In genomic region chr1:162299558-162300319, GRCm38 (mm10) we compare ENCODE assay signal across 11 mouse cellular contexts.
DNase-seq lines count a peak whose midpoint lies in the region; ATAC-seq and TF ChIP-seq lines count a peak whose summit lies in the region.
"Had no signal": no experiment of that assay in that cellular context is flagged by ENCODE, and none has a peak within 500 bp of the region (broad histone marks: within the 10 kb centered on the region; RNA-seq: fewer than 3 reads in every experiment).

No protein-coding gene starts in this region.

- DNase-seq in heart, adult 8-10 months (ENCODE audit: low spot score) = peak; percentile 38
- no peak for DNase-seq in testis, postnatal 10 days (ENCODE audit: low spot score)
- DNase-seq in kidney, postnatal 14 days = peak; percentile 23
- no peak for DNase-seq in stomach, postnatal 0 days (ENCODE audit: low spot score)
- DNase-seq in spleen, postnatal 36 days (ENCODE audit: low spot score in 2 of 2) = no peak
- DNase-seq: cerebellum, adult 9-11 months had no signal

- H3K27me3 ChIP-seq in heart, embryonic 11.5 days (ENCODE audit: control insufficient read depth, insufficient read depth, low read length) = no peaks in the 10 kb centered on the region
- H3K27me3 ChIP-seq in testis, adult 2 months (ENCODE audit: control insufficient read depth, insufficient read depth, low read length) = no peaks in the 10 kb centered on the region
- H3K27me3 ChIP-seq in stomach, postnatal 0 days (ENCODE audit: control insufficient read depth, insufficient read depth, low read length) = no peaks in the 10 kb centered on the region
- H3K27me3 ChIP-seq: hindbrain, embryonic 15.5 days had no signal

- TF ChIP-seq EP300 in stomach, postnatal 0 days (optimal IDR thresholded peaks at IDR 0.05) = no peak

- no peaks in the 10 kb centered on the region for H3K9me3 ChIP-seq in heart, embryonic 11.5 days (replicated peaks; ENCODE audit: control insufficient read depth, low read length)
- no peaks in the 10 kb centered on the region for H3K9me3 ChIP-seq in stomach, postnatal 0 days (ENCODE audit: control insufficient read depth, low read length)
- H3K9me3 ChIP-seq: G1E; hindbrain, embryonic 15.5 days had no signal

- no peak overlapping the region for H3K4me3 ChIP-seq in heart, embryonic 11.5 days (ENCODE audit: low read depth, low read length)
- H3K4me3 ChIP-seq in testis, adult 2 months (ENCODE audit: control insufficient read depth, low read depth, low read length) = no peak overlapping the region
- no peak overlapping the region for H3K4me3 ChIP-seq in stomach, postnatal 0 days (ENCODE audit: low read depth, low read length)
- H3K4me3 ChIP-seq: hindbrain, embryonic 15.5 days had no signal

- 78% methylated on average over 12 of the region's 12 CpGs for WGBS in heart, embryonic 11.5 days (ENCODE audit: insufficient replicate concordance)
- WGBS in stomach, postnatal 0 days = 57% methylated on average over 12 of the region's 12 CpGs

- TF ChIP-seq CTCF in testis, adult 2 months (IDR thresholded peaks at IDR 0.05; ENCODE audit: control insufficient read depth, insufficient read depth, insufficient replicate concordance, low read depth, low read length) = no peak
- peak; percentile 50 for TF ChIP-seq CTCF in stomach, postnatal 0 days (IDR thresholded peaks at IDR 0.05; ENCODE audit: low read depth)

- H3K9ac ChIP-seq in heart, embryonic 11.5 days (ENCODE audit: low read depth, low read length) = no peak overlapping the region
- no peak overlapping the region for H3K9ac ChIP-seq in stomach, postnatal 0 days (ENCODE audit: low read length)
- H3K9ac ChIP-seq: hindbrain, embryonic 15.5 days had no signal

- H3K27ac ChIP-seq in heart, embryonic 11.5 days (ENCODE audit: low read depth, low read length) = no peak overlapping the region
- peak overlapping the region; percentile 42; the same call in 1 of the 2 replicates for H3K27ac ChIP-seq in testis, adult 2 months (ENCODE audit: control insufficient read depth, insufficient read depth, low read depth, low read length)
- H3K27ac ChIP-seq in stomach, postnatal 0 days (replicated peaks) = peak overlapping the region; percentile 9; the same call in 1 of the 2 replicates
- H3K27ac ChIP-seq: hindbrain, embryonic 15.5 days had no signal

- no peak for ATAC-seq in heart, embryonic 11.5 days (replicated peaks; ENCODE audit: insufficient number of reproducible peaks, low FRiP score, low TSS enrichment)
- ATAC-seq in stomach, postnatal 0 days (ENCODE audit: low FRiP score, low TSS enrichment) = no peak
- no peak for ATAC-seq in monocyte, adult 5-6 weeks (replicated peaks; ENCODE audit: insufficient number of reproducible peaks, low FRiP score, low TSS enrichment, poor library complexity, severe bottlenecking)

- no peaks in the 10 kb centered on the region for H3K4me1 ChIP-seq in heart, embryonic 11.5 days (ENCODE audit: control insufficient read depth, insufficient read depth, low read length)
- no peaks in the 10 kb centered on the region for H3K4me1 ChIP-seq in testis, adult 2 months (ENCODE audit: control insufficient read depth, insufficient read depth, low read length)
- no peaks in the 10 kb centered on the region for H3K4me1 ChIP-seq in stomach, postnatal 0 days (replicated peaks; ENCODE audit: control insufficient read depth, insufficient read depth)
- H3K4me1 ChIP-seq: hindbrain, embryonic 15.5 days had no signal

- no peaks in the 10 kb centered on the region for H3K36me3 ChIP-seq in heart, embryonic 11.5 days (ENCODE audit: control insufficient read depth, insufficient read depth, low read length)
- H3K36me3 ChIP-seq in testis, adult 2 months (ENCODE audit: control insufficient read depth, insufficient read depth, low read length) = no peaks in the 10 kb centered on the region; the same call in 1 of the 2 replicates
- H3K36me3 ChIP-seq in stomach, postnatal 0 days (ENCODE audit: control insufficient read depth, insufficient read depth, low read length) = no peaks in the 10 kb centered on the region
- H3K36me3 ChIP-seq: G1E; hindbrain, embryonic 15.5 days had no signal

- no peak for TF ChIP-seq POLR2A in testis, adult 2 months (IDR thresholded peaks at IDR 0.05; ENCODE audit: control insufficient read depth, low read depth, low read length)

- H3K4me2 ChIP-seq in heart, embryonic 11.5 days = no peak overlapping the region
- H3K4me2 ChIP-seq in stomach, postnatal 0 days (replicated peaks; ENCODE audit: low read depth) = 0 out of 2 replicates have a peak overlapping the region, but pooled peaks have one; percentile 2
- H3K4me2 ChIP-seq: hindbrain, embryonic 15.5 days had no signal

Comparison
In these comparisons a context has a peak if more than half of its experiments do, and no peak if none do; other contexts are left out.
1. DNase-seq: peak in heart, adult 8-10 months (single experiment) and kidney, postnatal 14 days (single experiment); none in testis, postnatal 10 days (single experiment), stomach, postnatal 0 days (single experiment) and spleen, postnatal 36 days (0 of 2).